Mouse (Mus musculus): ENCODE data around the gene Galnt18.

- TF ChIP-seq CTCF (IDR thresholded peaks at IDR 0.05; ENCODE audit: borderline replicate concordance, extremely low read depth, insufficient read depth, insufficient read length) = no peak
- TF ChIP-seq POLR2A (IDR thresholded peaks at IDR 0.05; ENCODE audit: borderline replicate concordance, extremely low read depth, insufficient read depth, insufficient read length, poor library complexity, severe bottlenecking) = no peak
These were observed 71.2 kb downstream of the Galnt18 start for GRCm38 (mm10) chr7:111708563-111708962.
